Mouse (Mus musculus): ENCODE measurements at regions not wholly inside any gene's neighbourhood (a gene's known extent, or its start where the extent isn't known, plus 50 kb on each side); places are given as distances from the start of the nearest gene placed in this dataset.

DNA sequence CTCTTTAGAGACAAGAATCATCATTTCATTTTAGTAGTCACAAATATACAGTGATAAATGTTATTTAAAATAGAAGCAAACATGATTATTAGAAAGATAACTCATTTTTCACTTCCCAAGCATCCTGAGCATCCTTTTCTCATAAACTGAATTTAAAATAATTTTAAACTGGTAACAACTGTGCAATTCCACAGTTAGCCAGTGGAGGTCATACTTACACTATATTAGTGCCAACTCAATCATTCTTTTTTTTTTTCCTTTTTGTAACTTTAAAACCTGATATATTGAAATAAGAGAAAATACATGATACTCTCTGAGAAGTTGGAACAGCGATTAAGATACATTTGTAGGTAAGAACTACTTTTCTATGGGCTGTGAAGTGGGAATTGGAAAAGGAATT is 113.2 kb upstream of the Gm17509 start:
- ATAC-seq (ENCODE audit: insufficient number of reproducible peaks, low FRiP score, low TSS enrichment), result no peak

GRCm38 (mm10) chr13:117334539-117334938 is 113.7 kb upstream of the Gm17509 start:
- ATAC-seq (ENCODE audit: insufficient number of reproducible peaks, low FRiP score, low TSS enrichment), result no peak

DNA sequence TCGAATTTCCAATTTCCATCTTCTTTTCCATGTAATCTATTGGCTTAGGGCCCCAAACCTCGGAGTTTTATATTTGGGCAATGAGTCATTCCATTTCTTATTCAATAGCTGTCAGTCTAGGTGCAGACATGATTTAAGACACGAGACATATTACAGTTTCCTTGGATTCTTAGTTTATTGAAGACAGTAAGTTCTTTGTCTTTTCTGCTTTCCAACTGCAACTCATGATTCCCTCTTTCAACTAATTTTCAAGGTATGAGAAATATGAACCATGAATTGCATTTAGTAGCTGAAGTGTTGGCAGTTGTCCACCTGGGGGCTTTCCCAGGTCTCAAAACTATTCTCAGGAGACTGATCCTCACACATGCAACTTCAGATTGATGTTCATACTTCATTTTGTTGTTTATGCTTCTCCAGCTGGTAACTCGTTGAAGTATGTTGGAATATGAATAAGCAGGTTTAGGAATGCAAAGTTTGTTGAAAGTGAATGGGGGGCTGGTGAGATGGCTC is 160.3 kb upstream of the Gm17509 start:
- no peak for ATAC-seq (ENCODE audit: insufficient number of reproducible peaks, low FRiP score, low TSS enrichment)

- no peak for ATAC-seq (ENCODE audit: insufficient number of reproducible peaks, low FRiP score, low TSS enrichment)
Measured at GRCm38 (mm10) chr13:117383480-117384137, 162.7 kb upstream of the Gm17509 start.

DNA sequence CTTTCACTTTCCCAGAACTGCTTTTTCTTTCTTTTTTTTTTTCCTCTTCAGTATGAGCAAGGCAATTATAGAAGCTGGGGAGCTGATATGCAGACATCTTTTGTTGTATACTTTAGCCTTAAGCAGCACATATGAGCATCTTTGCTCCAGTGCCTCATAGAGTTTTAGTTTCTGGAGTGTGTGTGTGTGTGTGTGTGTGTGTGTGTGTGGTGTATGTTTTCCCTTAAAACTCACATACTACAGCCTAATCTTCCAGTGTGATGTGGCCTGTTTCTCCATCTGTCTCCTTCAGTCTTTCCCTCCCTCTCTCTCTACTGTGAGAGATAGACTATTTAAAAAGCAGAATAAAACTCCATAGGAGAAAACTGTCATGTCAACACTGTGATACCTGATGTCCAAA is 169.4 kb upstream of the Gm17509 start:
- ATAC-seq (ENCODE audit: insufficient number of reproducible peaks, low FRiP score, low TSS enrichment), result no peak

- no peak for ATAC-seq (ENCODE audit: insufficient number of reproducible peaks, low FRiP score, low TSS enrichment)
Measured at GRCm38 (mm10) chr13:117393488-117393887, 172.6 kb upstream of the Gm17509 start.

DNA sequence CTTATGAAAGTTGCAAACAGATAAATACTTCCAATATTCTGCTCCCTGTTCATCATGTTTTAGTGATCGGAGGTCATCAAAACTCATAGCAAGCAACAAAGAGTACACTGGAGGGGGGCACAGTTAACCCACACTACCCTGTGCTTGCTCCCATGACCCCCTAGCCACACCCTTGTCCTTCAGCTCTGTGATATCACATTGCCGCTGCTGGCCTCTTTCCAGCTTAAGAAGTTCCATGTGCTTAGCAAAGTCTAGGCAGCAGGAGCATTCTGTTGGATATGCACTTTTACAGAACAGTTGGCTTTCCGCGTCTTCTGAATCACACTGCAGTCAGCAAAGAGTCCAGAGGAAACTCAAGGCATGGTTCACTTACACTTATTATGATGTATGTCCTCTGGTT is 180.4 kb upstream of the Gm17509 start:
- no peak for ATAC-seq (ENCODE audit: insufficient number of reproducible peaks, low FRiP score, low TSS enrichment)

DNA sequence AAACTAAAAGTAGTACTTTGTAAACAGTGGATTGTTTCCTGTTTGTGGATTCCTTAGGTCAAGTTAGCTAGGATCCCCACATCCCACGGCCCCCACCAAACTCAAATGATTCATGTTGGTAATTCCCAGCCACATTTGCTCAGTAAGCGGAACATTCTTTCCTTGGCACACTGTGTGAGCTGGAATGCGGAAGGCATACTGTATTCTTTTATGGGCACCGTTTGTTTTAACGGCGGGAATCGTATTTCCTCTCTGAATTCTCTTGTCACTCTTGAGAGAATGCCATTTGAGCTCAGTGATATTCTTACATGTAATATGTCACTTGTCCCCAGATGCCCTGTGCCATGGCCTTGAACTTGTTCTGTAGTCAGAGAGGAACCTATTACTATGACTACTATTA is 189.1 kb upstream of the Gm17509 start:
- no peak for ATAC-seq (ENCODE audit: insufficient number of reproducible peaks, low FRiP score, low TSS enrichment)

- ATAC-seq (ENCODE audit: insufficient number of reproducible peaks, low FRiP score, low TSS enrichment), result no peak
Measured at GRCm38 (mm10) chr13:117413616-117414015, 188.5 kb upstream of the Hcn1 start.

DNA sequence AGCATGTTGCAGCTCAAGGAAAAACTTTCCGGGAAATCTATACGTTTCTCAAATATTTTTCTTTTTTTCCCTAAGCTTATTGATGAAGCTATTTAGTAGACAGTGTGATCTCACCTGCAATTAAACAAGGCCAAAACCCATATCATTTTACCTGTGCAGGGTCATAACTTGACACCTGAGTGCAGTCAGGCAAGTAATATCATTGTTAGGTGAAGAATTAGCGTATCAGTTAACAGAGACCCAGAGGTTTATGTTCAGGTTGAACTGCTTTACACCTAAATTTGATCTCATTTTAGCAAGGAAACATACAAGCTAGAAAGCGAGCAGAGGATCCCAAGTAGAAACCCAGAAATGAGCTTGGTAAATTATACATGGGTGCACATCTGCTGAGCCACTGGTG is 178.6 kb upstream of the Hcn1 start:
- no peak for ATAC-seq (ENCODE audit: insufficient number of reproducible peaks, low FRiP score, low TSS enrichment)

DNA sequence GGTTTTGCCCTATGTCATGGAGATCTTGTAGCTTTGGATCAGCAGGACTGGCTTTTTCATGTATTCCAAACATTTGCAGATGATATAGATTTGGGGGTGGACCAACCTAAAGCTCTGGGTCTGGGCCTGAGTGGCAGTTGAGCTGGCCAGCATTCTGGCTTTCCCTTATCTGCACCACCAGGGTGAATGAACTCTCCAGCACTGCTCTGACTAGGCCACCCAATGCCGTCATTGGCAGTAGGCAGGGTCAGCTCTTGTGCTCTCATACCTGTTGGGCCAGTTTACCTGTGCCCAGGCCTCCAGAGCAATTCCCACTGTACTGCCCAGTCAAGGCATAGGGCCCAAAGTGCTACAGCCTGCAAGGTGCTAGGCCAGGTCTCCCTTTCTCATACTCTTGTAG is 177.1 kb upstream of the Hcn1 start:
- ATAC-seq (ENCODE audit: insufficient number of reproducible peaks, low FRiP score, low TSS enrichment), result no peak; the same call in 1 of the 2 replicates

GRCm38 (mm10) chr13:117467407-117467806 is 134.7 kb upstream of the Hcn1 start:
- no peak for ATAC-seq (ENCODE audit: insufficient number of reproducible peaks, low FRiP score, low TSS enrichment)

- ATAC-seq (ENCODE audit: insufficient number of reproducible peaks, low FRiP score, low TSS enrichment), result no peak
Measured at GRCm38 (mm10) chr13:117472726-117473125, 129.4 kb upstream of the Hcn1 start.

DNA sequence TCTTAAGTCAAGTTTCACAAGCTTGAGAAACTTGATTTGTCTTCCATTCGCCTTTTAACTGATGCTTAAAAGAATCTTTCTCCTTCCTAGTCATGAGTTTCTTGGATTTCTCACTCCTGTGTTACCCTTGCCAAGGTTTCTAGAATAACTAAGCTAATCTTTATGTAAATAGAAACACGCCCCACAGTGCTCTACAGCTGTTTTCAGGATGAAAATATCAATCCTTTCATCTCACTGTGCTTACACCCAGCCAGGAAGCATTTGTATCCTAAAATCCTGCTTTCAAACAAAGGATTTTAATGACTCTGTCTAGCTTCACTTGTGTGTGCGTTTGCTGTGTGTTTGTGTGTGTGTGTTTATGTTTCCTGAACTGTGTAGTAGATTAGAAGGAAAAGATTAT is 119.5 kb upstream of the Hcn1 start:
- no peak for ATAC-seq (ENCODE audit: insufficient number of reproducible peaks, low FRiP score, low TSS enrichment)

DNA sequence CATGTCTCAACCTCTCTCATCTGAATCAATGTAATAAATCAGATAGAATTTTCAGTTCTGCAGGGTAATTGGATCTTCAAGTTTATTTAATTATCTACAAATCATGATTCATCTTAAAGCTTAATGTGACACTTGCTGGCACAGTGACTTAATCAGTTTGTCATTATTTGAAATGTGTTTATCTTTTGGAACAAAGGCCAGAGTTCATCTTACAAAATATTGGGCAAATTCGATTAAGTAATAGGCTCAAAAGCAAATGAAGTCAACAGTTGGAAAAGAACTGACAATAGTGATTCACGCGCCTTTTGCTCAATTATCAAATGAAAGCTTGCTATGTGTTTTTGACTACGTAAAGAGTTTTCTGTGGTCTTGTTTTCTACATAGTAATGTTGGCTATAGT is 93.4 kb upstream of the Hcn1 start:
- ATAC-seq (ENCODE audit: insufficient number of reproducible peaks, low FRiP score, low TSS enrichment), result no peak

GRCm38 (mm10) chr13:117550108-117550507 is 52.0 kb upstream of the Hcn1 start:
- ATAC-seq (ENCODE audit: insufficient number of reproducible peaks, low FRiP score, low TSS enrichment), result peak; percentile 70; the same call in 1 of the 2 replicates
